Mouse (Mus musculus): ENCODE results near the gene Wwox.

The Wwox gene

DNA sequence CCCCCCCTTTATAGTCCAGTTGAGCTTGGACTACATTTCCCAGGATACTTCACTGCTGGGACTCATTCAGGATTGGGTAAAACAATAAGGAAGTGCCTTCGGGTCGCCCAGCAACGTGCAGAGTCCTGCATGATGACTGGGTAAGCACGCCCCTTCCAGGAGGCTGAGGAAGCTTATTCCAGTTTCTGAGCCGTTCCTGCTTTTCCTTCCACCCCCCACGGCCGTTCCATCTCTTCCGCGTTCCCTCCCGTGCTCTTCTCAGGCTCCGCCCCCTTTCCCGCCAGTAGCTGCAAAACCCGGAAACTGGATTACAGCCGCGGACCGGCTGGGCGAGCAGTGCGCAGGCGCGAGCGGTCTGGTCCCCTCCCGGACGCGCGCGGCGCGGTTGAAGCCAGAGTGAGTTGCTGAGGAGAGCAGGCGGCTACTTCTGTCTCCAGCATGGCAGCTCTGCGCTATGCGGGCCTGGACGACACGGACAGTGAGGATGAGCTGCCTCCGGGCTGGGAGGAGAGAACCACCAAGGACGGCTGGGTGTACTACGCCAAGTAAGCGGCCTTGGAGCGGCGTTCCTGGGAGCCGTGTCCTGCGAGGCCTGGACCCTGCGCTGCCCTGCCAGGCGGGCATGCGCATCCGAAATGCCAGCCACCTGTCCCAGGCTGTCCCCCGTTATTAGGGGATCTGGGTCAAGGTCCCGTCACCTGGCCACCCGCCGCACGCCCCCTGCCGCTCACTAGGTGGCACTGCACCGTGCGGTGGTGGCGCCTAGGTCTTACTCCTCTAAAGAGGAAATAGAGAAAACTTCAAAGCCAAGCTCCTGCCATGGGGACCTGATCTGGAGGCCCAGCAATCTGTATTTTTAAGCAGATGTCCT, at the start of gene Wwox:
Gene Wwox, plus strand, starts transcription at position 322 of the 871 bp plus-strand sequence.
- DNase-seq (ENCODE audit: extremely low read depth, low read depth): peak; percentile 97

DNA sequence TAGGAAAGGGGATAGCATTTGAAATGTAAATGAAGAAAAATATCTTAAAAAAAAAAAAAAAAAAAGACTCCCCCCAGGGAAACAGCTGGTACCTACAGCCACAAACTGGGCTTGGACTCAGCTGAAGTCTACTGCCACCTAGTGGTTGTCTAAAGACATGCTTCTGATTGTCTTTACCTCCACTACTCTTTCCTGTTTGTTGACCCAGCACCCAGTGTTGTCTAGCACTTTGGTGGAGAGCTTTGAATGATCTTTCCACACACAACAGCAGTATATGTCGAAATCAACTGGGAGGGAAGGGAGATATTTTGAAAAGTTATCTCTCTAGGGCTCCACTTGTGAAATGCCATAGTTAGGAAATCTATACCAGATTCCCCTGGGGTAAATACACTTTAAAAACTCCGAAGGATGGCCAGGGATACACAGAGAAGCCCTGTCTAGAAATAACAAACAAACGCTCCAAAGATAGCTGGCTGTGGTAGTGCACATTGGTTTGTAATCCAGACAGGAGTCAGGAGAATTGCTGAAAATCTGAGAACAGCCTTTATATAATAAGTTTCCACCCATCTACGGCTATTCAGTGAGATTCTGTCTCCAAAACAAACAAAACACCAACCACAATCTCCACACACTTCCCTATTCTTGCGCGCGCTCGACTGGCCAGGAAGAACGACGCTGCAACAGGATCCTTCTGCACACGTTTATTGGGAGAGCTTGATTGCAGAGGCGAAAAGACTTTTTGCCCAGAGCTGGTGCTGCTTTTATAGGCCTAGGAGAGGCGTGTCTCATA, 48.8 kb upstream of the Wwox start:
- DNase-seq (ENCODE audit: extremely low read depth, low read depth): no peak

DNA sequence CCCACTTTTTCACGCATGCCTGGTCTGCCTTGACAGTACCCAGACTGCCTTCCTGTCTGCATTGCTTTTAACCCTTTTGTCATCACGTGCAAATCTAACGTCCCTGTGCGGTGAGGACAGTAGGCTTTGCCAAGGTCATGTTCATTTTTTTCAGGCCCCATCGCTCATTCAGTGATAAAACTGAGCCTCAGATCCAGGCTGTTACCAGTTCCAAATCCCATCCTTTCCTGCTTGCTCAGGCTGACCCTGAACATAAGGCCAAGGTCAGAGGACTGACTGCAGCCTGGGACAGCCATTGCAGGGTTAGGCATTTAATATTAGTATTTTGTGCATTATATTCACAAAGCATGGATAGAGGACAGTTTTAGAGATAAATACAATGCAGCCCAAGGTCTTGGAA, 41.1 kb upstream of the Wwox start:
- DNase-seq (ENCODE audit: extremely low read depth, low read depth): no peak

DNA sequence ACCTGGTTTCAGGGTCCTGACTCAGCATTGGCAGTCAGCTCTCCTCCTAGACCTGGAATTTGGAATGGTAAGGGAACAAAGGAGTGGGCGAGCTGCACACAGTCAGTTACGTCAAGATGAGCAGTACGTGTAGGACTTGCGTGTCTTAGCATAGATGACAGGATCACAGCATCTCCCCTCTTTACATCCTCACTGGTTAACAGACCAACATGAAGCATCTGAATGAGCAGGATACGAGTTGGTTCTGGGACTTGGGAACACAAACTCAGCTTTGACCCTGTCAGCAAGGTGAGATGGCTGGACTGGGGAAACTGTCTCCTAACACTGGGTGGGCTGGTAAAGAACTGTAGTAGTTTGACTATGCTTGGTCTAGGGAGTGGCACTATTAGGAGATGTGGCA, 40.2 kb upstream of the Wwox start:
- DNase-seq (ENCODE audit: extremely low read depth, low read depth): no peak

DNA sequence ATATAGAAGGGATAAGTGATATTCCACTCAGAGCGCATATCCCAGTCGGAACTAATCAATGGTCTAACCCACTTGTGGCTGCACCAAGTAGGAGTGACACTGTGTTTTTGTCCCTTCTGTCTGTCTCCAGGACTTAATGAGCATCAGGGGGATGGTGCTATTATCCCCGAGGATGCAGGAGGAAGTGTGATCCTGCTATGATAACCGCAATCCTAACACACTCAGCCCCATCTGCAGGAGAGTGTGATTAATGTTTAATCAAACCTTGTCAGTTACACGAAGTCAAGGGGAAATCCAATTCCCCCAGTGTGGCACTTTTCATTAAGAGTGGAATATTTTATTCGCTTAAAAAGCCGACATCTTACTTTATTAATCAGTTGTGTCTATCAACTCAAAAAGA, 37.8 kb upstream of the Wwox start:
- DNase-seq (ENCODE audit: extremely low read depth, low read depth): no peak

DNA sequence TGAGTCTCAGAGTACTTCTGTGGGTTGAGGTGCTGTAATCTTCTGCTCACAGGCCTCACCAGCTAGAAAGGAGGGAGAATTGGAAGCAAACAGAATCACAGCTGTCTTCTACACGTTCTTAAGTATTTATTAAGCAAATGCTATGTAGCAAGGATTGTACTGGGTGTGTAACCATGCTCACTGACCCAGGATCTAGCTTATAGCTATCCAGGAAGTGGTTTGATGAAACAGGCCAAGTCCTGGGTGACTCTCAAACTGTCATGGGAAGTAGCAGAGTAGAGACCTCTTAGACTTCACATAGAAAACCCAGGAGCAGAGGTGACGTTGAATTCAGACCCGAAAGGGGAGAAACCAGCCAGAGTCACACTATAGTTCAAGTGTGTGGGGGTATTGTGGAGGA, 28.0 kb upstream of the Wwox start:
- DNase-seq (ENCODE audit: extremely low read depth, low read depth): no peak

DNA sequence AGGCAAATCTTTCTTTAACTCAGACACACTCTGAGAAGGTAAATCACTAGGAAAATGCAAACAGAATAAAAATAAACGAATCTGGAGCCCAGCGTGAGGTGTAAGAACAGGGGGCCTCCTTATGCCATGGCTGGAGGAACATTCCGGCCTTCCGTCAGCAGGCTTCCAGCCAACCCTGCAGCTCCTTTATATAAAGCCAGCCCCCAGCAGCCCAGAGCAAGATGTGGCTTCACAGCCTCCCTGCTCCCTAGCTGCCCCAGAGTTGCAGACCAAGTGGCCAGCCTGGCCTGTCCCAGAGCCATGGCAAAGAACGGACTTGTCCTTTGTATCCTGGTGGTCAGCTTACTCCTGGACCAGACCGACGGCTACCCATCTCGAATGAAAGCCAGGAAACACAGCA, 21.7 kb upstream of the Wwox start, which contains the start of gene Clec3a:
Gene Clec3a, plus strand, starts transcription at position 301 of the 400 bp plus-strand sequence.
- DNase-seq (ENCODE audit: extremely low read depth, low read depth): no peak

DNA sequence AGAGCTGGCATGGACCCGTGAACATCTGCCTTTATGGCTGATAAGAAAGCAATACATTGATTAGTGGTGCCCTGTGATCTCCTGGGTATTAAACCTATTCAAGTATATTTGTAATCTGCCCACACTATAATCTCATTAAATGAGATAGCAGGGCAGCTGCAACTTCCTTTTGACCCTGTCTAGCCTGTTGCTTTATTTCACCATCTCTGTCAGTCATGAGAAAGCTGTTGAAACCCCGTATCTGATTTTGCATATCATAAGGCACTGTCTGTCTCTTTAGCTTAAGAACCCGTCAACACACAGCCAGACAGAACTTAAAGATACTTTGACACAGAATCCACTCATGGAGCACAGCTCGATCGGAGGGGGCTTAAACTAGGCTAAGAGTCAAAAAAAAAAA, 21.0 kb upstream of the Wwox start:
- no peak for DNase-seq (ENCODE audit: extremely low read depth, low read depth)

DNA sequence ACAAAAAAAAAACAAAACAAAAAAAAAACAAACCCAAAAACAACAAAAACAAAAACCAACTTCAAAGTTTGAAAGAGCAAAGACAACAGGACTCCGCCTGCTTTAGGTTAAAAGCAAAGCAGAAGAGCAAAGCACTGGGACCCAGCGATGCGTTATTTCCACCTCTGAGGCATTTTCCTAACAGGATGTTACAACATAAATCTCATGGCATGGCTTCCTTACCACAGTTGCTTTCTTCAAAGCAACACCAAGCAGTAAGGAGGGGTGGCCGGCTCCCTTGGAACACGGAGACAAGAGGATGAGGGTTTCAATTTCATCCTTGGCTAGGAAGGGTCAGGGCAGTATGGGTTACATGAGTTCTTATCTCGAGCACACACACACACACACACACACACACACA, 20.6 kb upstream of the Wwox start:
- no peak for DNase-seq (ENCODE audit: extremely low read depth, low read depth)

DNA sequence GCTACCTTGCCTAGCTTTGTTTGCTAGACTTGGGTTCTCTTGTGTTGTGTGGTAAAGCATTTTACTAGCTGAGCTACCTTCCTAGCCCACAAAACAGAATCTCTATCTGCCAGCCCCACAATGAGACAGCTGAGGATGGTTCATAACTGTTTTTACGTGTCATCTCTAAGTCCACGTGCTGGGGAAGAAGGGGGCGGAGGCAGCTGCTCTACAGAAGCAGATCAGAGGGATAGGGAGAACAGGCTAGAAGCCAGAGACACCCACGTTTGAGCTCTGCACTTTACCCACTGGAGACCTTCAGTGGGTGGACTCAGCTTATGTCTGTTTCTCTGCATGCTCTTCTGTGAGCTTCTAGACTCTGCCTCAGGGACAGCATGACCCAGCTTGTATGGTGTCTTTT, 17.9 kb upstream of the Wwox start:
- no peak for DNase-seq (ENCODE audit: extremely low read depth, low read depth)

DNA sequence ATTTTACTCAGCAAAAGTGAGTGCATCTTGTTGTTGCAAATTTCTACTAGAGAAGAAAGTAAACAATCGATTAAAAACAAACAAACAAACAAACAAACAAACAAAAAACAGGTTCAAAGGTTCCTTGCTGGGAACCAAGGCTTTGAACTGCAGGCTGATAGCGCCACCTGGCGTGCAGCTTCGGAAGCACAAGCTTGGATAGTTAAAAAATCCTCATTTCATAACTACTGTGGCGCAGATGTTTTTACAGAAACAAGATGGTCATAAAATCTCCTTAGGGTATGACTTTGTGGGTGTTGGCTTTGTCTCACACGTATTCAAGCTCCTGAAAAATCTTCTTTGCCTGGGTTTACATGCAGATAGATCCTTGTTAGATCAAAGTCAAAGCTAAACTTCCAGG, 1.2 kb upstream of the Wwox start:
- peak; percentile 51 for DNase-seq (ENCODE audit: extremely low read depth, low read depth)

DNA sequence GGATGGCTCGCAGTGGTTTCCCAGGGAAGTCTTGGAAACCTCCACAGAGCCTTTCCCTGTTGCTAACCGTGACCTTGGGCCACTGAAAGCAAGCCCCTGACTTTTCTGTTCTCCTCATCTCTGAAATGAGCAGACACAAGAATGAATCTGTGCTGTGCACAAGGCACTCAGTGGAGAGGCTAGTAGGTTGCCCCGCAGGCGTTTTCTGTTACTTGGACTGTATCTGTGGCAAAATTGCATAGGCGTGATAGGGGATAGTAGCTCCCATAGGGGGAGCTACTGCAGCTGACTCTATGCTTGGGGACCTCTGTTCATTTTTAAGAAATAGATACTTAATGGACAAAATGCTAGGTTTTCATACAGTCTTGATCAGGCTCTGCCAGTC, 742 bp downstream of the Wwox start:
- no peak for DNase-seq (ENCODE audit: extremely low read depth, low read depth)

DNA sequence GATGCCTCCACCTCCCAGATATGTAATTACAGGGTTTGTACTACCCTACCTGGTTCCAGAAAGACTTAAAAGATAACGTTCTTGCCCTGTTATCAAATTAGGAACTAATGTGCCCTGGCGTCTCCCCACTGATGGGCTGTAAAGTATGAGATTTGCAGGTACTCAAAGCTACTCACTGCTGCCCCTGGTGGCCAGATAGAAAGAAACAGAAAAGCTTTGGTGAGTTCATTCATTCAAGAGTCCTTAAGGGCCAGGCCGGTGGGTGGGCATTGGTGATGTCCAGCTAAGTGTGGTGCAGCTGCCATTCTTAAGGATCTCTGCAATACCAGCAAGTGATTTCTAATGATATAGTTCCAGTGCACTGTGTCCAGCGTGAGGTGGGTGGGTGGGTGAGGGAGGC, 2.2 kb downstream of the Wwox start:
- DNase-seq (ENCODE audit: extremely low read depth, low read depth): no peak

DNA sequence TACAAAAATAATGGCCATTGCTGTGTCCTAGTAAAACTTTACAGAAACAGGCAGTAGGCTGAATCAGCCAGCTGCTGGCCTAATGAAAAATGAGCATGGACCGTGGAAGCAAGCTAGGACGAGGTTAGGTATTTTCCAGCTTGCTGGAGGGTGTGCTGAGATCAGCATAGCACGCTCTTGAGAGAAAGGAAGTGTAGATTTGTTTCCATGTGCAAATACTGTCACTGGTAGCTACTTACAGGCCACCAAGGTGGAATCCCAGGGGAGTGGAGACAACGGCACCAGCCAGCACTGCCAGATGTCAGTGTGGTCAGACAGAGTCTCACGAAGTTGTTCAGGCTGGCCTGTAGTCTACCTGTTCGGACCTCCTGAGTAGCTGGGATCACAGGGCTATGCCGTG, 7.4 kb downstream of the Wwox start:
- DNase-seq (ENCODE audit: extremely low read depth, low read depth): no peak

DNA sequence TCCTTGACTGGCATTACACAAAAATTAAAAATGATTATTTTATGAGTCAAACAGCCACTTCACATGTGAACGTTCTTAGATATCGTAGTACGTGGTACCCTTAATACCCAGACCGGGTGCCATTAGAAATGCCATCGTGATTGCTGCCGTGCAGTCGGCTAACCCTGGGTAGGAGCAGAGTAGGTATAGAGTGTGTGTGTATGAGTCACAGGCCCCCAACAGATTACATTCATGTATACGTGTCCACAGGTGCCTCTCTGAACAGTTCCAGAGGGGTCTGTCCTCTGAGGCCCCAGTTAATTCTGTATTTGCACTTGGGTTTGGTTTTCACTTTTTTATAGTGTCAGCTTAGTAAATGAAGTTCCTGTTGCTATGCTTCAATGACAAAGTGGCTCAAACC, 12.8 kb downstream of the Wwox start:
- no peak for DNase-seq (ENCODE audit: extremely low read depth, low read depth)

DNA sequence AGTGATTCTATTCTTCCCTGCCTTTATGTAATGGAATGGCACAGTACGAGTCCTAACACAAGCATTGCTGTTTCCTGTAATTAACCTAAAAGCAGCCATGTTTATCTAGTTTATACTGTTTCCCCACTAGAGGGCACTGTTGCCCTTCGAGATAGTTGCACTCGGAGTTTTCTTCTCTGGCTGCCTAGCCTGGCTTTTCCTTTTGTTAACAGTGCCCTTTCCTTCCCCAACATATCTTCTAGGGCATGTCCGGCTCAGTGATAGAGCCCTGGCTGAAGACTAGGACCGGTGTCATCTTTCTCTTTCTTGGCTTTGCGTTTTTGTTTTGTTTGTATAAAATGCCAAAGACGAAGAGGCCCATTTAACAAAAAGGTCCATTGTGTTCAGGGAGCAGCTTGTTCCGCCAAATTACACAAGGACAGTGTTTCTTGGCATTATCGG, 13.3 kb downstream of the Wwox start:
- peak; percentile 55 for DNase-seq (ENCODE audit: extremely low read depth, low read depth)

DNA sequence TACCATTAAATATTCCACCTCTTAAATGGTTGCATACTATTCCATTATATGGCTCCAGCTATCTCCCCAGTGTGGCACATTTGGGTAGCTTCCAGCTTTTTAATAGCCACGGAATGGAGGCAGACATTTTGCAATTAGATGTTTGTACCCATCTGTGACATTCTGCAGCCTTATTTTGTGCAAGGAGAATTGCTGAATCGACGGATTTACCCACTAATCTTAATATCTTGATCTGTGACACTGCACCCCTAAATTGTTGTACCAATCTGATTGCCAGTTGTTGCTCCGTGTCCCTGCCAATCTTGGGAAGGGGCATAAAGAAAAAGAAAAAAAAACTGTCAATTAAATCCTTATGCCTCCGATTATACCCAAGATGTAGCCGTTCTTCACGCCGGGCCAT, 15.8 kb downstream of the Wwox start:
- DNase-seq (ENCODE audit: extremely low read depth, low read depth): no peak

DNA sequence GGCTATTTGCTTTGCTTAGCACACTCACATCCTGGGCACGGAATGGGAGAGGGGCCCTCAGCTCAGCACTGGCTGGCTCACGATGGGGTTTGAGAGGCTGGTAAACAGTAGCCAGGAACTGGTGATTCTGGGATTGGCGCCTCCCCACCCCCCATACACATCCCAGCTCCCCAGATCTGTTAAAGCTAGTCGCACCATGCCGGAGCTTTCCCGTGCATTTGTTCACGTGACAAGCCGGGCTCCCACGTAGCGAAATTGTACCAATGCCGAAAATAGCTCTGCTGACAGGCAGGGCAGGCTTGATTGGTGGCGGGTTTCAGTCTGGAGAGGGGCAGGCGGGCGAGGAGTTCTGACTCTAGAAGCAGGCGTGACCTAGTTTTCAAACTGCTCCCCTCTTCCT, 16.5 kb downstream of the Wwox start:
- no peak for DNase-seq (ENCODE audit: extremely low read depth, low read depth)

DNA sequence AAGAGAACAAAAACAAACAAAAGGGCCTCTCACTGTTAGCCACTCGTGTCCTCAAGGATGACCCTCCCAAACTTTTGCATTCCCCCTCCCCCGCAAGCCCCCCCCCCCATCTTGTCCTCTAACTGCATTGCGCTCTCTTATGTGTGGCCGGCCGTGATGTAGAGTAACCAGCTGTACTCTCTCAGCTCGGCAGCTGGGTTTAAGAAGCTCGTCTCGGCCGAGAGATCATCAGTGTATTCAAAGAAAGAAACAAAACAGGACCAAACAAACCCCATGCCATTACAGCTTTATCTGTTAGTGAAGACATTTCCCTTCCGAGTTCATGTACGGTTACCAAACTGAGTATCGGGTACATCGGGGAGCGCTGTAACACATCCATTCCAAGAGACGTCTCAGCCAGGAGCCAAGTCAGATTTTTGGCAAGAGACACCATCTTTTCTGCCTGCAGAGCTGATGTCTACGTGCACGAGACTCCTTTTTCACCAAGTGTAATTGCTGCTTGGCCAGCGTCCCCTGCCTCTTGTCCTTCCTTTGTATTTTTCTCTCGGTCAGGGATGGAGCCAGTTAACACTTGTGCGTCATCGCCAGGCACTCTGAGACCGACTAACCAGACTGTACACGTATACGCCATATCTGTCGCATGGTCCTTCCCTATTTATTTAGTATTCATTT, 18.8 kb downstream of the Wwox start:
- DNase-seq (ENCODE audit: extremely low read depth, low read depth): no peak

DNA sequence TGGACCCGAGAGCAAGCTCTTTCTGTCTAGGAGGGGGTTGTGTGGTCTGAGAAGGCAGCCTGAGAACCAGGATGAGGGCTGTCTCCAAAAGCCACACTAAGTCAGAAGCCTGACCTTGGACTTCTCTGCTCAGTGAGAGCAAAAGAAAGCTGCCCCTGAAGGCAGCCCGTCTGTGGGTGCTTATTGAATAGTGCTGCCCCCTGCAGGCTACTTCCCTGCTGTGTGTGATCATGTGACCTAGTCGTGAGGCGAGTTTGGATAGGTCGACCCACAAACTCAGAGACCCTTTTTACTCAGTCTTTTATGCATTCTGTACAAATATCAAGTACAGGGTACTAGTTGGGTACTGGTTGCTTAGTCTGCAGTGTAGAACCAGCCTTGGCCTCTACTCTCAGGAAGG, 21.1 kb downstream of the Wwox start:
- no peak for DNase-seq (ENCODE audit: extremely low read depth, low read depth)

DNA sequence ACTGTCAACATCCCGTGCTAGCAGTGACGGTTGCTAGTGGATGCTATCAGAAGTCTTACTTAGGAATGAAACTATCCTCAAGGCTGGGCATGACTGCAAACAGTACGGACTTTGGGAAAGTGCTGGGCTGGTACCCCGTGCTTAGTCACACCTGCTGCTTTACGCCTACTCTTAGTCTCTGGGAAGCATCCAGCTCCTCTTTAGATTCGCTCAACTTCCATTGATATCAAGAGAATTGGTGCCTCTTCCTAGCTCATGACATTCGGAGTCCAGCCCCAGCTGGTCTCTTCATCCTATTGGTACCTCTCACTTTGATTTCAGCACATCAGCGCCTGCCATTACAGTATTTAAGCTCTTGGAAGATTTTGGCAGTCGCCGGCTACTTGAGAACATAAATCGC, 23.1 kb downstream of the Wwox start:
- DNase-seq (ENCODE audit: extremely low read depth, low read depth): no peak

DNA sequence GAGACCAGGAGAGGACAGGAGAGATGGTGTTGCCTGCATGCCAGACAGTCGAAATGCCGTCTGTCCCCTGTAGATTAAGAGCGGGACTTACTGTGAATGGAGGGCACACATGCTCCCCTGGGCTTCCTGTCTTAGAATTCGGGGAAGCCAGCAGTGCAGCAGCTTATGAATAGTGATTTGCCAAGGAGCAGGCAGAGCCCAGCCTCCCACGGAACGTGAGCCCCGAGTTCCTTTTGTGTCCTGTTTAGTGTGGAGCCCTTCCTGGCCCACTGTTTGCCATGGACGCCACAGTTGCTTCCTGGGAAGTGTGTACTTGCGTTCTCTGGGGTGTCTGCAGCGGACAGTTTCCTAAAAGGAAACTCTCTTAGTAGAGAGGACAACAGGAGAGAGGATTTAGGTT, 23.9 kb downstream of the Wwox start:
- DNase-seq (ENCODE audit: extremely low read depth, low read depth): no peak
